Mouse (Mus musculus): ENCODE results near the gene Aloxe3. TPM values are rescaled to one million over a fixed set of nuclear protein-coding genes. Genes with fewer than 3 reads are reported as not detected.

Aloxe3 gene
- total and polyA plus RNA-seq, 2 experiments from 2014 or later: 10.0 to 14.9 TPM

GRCm38 (mm10) chr11:69099177-69099914, 26.4 kb upstream of the Aloxe3 start:
- DNase-seq: peak; percentile 74
- peaks cover 25% of the 10 kb centered on the region for H3K4me1 ChIP-seq (ENCODE audit: insufficient read depth)
- no peak for ATAC-seq

GRCm38 (mm10) chr11:69099915-69100345, 25.8 kb upstream of the Aloxe3 start:
- ATAC-seq (peak; percentile 66), DNase-seq (peak; percentile 94)
- H3K27ac ChIP-seq (ENCODE audit: low read depth, low read length): peak overlapping the region; percentile 88
- 5% methylated on average over 23 of the region's 23 CpGs for WGBS
- no peaks in the 10 kb centered on the region for H3K27me3 ChIP-seq (ENCODE audit: insufficient read depth, low read length)
- TF ChIP-seq CTCF (IDR thresholded peaks at IDR 0.05; ENCODE audit: low read depth): peak; percentile 45
- H3K36me3 ChIP-seq (ENCODE audit: insufficient read depth): peaks cover 44% of the 10 kb centered on the region
- peak overlapping the region; percentile 87 for H3K4me2 ChIP-seq (ENCODE audit: low read depth)
- peak overlapping the region; percentile 69 for H3K9ac ChIP-seq
- H3K4me3 ChIP-seq (ENCODE audit: low read depth, low read length): peak overlapping the region; percentile 58
- no peaks in the 10 kb centered on the region for H3K9me3 ChIP-seq (ENCODE audit: low read length)
- peaks cover 23% of the 10 kb centered on the region for H3K4me1 ChIP-seq (ENCODE audit: insufficient read depth)

More at GRCm38 (mm10) chr11:69099177-69099914, 26.4 kb upstream of the Aloxe3 start:
- H3K4me3 ChIP-seq (ENCODE audit: low read depth, low read length): peak overlapping the region; percentile 58
- no peaks in the 10 kb centered on the region for H3K9me3 ChIP-seq (ENCODE audit: low read length)
- peaks cover 38% of the 10 kb centered on the region for H3K36me3 ChIP-seq (ENCODE audit: insufficient read depth)
- H3K27ac ChIP-seq (ENCODE audit: low read depth, low read length): peak overlapping the region; percentile 88
- H3K9ac ChIP-seq: peak overlapping the region; percentile 69
- WGBS: under 1% methylated on average over 22 of the region's 22 CpGs
- H3K27me3 ChIP-seq (ENCODE audit: insufficient read depth, low read length): no peaks in the 10 kb centered on the region
- no peak for TF ChIP-seq CTCF (IDR thresholded peaks at IDR 0.05; ENCODE audit: low read depth)
- peak overlapping the region; percentile 87 for H3K4me2 ChIP-seq (ENCODE audit: low read depth)

- peak overlapping the region; percentile 58 for H3K4me3 ChIP-seq (ENCODE audit: low read depth, low read length)
- no peaks in the 10 kb centered on the region for H3K9me3 ChIP-seq (ENCODE audit: low read length)
- peak overlapping the region; percentile 87 for H3K4me2 ChIP-seq (ENCODE audit: low read depth)
- DNase-seq (no peak), ATAC-seq (no peak)
- no peak for TF ChIP-seq CTCF (IDR thresholded peaks at IDR 0.05; ENCODE audit: low read depth)
- peaks cover 20% of the 10 kb centered on the region for H3K4me1 ChIP-seq (ENCODE audit: insufficient read depth)
- 0 out of 2 replicates have a peak overlapping the region, but pooled peaks have one; percentile 88 for H3K27ac ChIP-seq (ENCODE audit: low read depth, low read length)
- peaks cover 53% of the 10 kb centered on the region for H3K36me3 ChIP-seq (ENCODE audit: insufficient read depth)
- peak overlapping the region; percentile 69; the same call in 1 of the 2 replicates for H3K9ac ChIP-seq
- no peaks in the 10 kb centered on the region for H3K27me3 ChIP-seq (ENCODE audit: insufficient read depth, low read length)
- WGBS: 92% methylated on average over 20 of the region's 20 CpGs
Measured at GRCm38 (mm10) chr11:69100639-69101360, 24.9 kb upstream of the Aloxe3 start.

- Histone ChIP-seq H3K9ac (no peak overlapping the region), H3K4me2 (ENCODE audit: low read depth) (no peak overlapping the region), H3K4me1 (ENCODE audit: insufficient read depth) (peaks cover 16% of the 10 kb centered on the region), H3K36me3 (ENCODE audit: insufficient read depth) (peaks cover 59% of the 10 kb centered on the region), H3K9me3 (ENCODE audit: low read length) (no peaks in the 10 kb centered on the region), H3K27me3 (ENCODE audit: insufficient read depth, low read length) (no peaks in the 10 kb centered on the region), H3K27ac (ENCODE audit: low read depth, low read length) (no peak overlapping the region), H3K4me3 (ENCODE audit: low read depth, low read length) (no peak overlapping the region)
- TF ChIP-seq CTCF (IDR thresholded peaks at IDR 0.05; ENCODE audit: low read depth): no peak
- 91% methylated on average over 21 of the region's 21 CpGs for WGBS
- no peak for DNase-seq
- no peak for ATAC-seq
Measured at GRCm38 (mm10) chr11:69101604-69102402, 23.9 kb upstream of the Aloxe3 start.

DNA sequence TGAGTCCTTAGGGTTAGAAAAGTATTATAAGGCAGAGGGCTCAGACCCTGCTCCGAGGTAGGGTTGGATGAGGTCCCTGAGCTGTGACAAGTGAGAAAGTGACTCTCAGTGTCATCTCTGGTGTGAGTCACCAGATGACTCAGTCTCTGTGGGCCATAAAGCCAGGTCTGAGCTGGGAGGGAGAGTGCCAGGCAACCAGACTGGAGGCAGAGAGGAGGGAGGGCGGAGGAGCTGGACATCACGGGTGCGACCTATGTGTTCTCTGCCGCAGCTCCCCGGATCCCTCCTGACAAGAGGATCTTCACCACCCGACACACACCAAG, 23.3 kb upstream of the Aloxe3 start:
- peaks cover 65% of the 10 kb centered on the region for H3K36me3 ChIP-seq (ENCODE audit: insufficient read depth)
- no peak for TF ChIP-seq CTCF (IDR thresholded peaks at IDR 0.05; ENCODE audit: low read depth)
- no peak overlapping the region for H3K4me3 ChIP-seq (ENCODE audit: low read depth, low read length)
- WGBS: 90% methylated on average over 7 of the region's 7 CpGs
- H3K9me3 ChIP-seq (ENCODE audit: low read length): no peaks in the 10 kb centered on the region
- ATAC-seq (no peak), DNase-seq (no peak)
- H3K27ac ChIP-seq (ENCODE audit: low read depth, low read length): no peak overlapping the region
- H3K27me3 ChIP-seq (ENCODE audit: insufficient read depth, low read length): no peaks in the 10 kb centered on the region
- no peak overlapping the region for H3K4me2 ChIP-seq (ENCODE audit: low read depth)
- H3K9ac ChIP-seq: no peak overlapping the region
- H3K4me1 ChIP-seq (ENCODE audit: insufficient read depth): peaks cover 12% of the 10 kb centered on the region

DNA sequence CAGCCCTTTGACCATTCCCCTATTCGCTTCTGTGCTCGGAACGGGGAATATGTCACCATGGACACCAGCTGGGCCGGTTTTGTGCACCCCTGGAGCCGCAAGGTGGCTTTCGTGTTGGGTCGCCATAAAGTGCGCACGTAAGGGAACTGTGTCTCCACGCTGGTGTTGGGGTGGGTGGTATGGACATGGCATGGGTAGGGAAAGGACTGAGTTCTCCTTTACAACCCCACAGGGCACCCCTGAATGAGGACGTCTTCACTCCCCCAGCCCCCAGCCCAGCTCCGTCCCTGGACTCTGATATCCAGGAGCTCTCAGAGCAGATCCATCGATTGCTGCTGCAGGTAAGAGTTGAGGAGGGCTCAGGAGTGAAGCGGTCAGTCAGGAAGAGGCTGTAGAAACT, 22.6 kb upstream of the Aloxe3 start:
- Histone ChIP-seq H3K4me1 (ENCODE audit: insufficient read depth) (peaks cover 5% of the 10 kb centered on the region), H3K4me3 (ENCODE audit: low read depth, low read length) (no peak overlapping the region), H3K9me3 (ENCODE audit: low read length) (no peaks in the 10 kb centered on the region), H3K4me2 (ENCODE audit: low read depth) (no peak overlapping the region), H3K27me3 (ENCODE audit: insufficient read depth, low read length) (no peaks in the 10 kb centered on the region), H3K9ac (no peak overlapping the region), H3K36me3 (ENCODE audit: insufficient read depth) (peaks cover 72% of the 10 kb centered on the region), H3K27ac (ENCODE audit: low read depth, low read length) (no peak overlapping the region)
- no peak for ATAC-seq
- no peak for DNase-seq
- no peak for TF ChIP-seq CTCF (IDR thresholded peaks at IDR 0.05; ENCODE audit: low read depth)
- WGBS: 97% methylated on average over 14 of the region's 14 CpGs

All from forebrain, postnatal 0 days (tissue).